Mouse (Mus musculus) embryonic stem cell, embryonic (primary cell): Measurements from ENCODE around the gene Map2k3.

Source experiments
- CTCF ChIA-PET, 4 experiments: fragments of 300-600 bp in 2 of 4; fragments of 350-600 bp in 2 of 4; sonication (Branson Sonifier 250); formaldehyde crosslinking; loops; one replicate each; lab custom pipeline; 2022; ENCODE audit warnings: inconsistent platforms in 2 of 4; lab: Charles Lee
- POLR2A ChIA-PET, 4 experiments: fragments of 300-600 bp in 2 of 4; fragments of 350-600 bp in 2 of 4; sonication (Branson Sonifier 250); formaldehyde crosslinking; loops; one replicate each; lab custom pipeline; 2022; ENCODE audit warnings: antibody characterized with exemption in 4 of 4, inconsistent platforms in 1 of 4; lab: Charles Lee

Gene Map2k3

DNA sequence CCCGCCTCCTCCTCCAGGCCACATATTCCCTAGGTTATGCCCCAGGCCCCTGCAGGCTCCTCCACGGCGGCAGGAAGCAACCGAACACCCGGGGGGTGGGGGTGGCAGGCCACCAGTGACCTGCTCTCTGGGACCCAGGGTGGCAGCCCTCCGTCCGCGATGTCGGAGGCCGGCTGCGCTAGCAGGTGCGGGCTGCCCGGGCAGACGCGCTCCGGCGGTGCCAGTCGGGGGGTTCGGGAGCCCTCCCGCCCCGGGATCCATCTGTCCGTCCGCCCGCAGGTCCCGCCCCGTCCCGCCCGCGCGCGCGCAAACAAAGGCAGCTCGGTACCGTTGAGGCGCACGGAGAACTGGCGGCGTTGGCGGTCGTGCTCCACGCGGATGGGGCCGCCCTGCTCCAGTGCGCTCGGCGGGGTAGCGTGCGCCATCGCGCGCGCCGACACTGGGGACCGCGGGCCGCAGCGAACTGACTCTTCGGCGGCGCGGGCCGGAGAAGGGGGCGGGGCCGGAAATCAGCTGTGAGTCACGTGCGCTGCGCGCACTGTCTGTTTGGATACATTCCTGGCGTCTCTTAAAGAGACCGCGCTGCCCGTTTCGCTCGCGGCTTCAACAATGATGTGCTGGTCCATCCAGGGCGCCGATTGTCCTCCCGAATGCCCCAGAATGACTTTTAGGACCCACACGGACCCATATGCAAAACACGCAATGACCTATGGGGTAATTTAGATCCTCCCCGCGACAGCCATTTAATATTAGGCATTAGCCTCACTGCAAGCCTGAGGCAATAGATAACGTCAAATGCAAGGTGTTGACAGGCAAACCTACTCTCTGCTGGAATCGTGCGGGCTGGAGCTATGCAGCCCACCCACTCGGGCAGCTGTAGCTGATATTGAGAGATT lies 18.3 kb upstream of the Map2k3 start:
- CTCF ChIA-PET = interaction anchor here (0.6 to 2.5 kb wide), 7 partner anchors 13 to 87 kb away, joined by 3 to 10 read pairs (median 7); partner anchors contain the start of genes Map2k3 (in 1 of the 4) and Tmem11 (in 1 of the 4)
- POLR2A ChIA-PET = interaction anchor here (0.7 to 10.5 kb wide), 40 partner anchors 11 to 261 kb away, joined by 3 to 105 read pairs (median 5); partner anchors contain the start of genes Map2k3 (in 3 of the 4), Dhrs7b (in 2 of the 4), Flii (in 1 of the 4) and Kcnj12 (in 1 of the 4)

DNA sequence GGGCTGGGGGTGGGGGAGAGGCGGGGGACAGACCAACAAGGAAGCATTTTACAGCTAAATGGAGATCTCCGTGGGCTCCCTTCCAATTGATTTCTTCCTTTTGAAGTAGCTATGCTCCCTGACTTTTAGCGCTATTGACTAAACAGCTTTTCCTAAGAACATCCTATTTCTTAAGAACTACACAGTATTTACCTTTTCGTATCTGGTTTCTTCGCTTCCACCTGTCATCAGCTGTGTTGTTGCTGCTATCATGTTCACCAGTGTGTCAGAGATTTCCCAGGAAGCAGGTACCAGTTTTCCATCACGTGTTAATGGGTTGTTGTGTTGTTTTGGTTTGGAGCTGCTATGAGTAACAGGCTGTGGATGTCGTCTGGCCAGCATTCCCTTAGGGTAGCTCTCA lies 17.3 kb upstream of the Map2k3 start, which contains the start of gene Natd1:
Gene Natd1, minus strand, starts transcription at position 260 of the 400 bp plus-strand sequence.
- ChIA-PET CTCF (interaction anchor here in 3 of 4 experiments (0.7 to 2.5 kb wide), 4 partner anchors 11 to 36 kb away, joined by 3 to 10 read pairs (median 8); partner anchors contain the start of gene Tmem11 (in 1 of the 3)), POLR2A (interaction anchor here in 3 of 4 experiments (0.6 to 10.5 kb wide), 35 partner anchors 10 to 1404 kb away, joined by 3 to 105 read pairs (median 5); partner anchors contain the start of genes Map2k3 (in 3 of the 3), Dhrs7b (in 1 of the 3), Flii (in 1 of the 3) and Mief2 (in 1 of the 3))

DNA sequence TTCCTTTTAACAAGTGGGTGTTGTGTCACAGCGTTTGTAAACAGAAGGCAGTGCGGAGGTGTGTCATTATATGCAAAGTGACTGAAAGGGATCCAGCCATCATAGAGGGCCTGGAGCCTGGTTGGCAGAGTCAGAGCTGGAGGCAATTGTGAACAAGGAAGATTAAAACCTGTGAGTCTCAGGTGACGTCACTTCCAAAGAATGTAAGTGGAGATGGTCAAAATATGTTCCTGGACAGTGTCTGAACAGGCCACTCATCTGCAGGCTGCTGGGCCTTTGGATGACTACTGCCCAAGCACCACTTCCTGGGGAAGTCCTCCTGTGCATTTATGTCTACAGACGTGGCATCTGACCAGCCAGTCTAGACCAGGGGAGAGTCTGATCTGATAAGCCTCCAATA lies 16.6 kb upstream of the Map2k3 start:
- ChIA-PET CTCF (interaction anchor here in 2 of 4 experiments (1.6 to 2.5 kb wide), 2 partner anchors 12 kb away, joined by 7 to 10 read pairs; no protein-coding TSS in a partner anchor), POLR2A (interaction anchor here in 3 of 4 experiments (0.6 to 10.5 kb wide), 24 partner anchors 10 to 1405 kb away, joined by 3 to 105 read pairs (median 5); partner anchors contain the start of genes Map2k3 (in 2 of the 3), Smcr8 (in 1 of the 3) and Tmem11 (in 1 of the 3))

DNA sequence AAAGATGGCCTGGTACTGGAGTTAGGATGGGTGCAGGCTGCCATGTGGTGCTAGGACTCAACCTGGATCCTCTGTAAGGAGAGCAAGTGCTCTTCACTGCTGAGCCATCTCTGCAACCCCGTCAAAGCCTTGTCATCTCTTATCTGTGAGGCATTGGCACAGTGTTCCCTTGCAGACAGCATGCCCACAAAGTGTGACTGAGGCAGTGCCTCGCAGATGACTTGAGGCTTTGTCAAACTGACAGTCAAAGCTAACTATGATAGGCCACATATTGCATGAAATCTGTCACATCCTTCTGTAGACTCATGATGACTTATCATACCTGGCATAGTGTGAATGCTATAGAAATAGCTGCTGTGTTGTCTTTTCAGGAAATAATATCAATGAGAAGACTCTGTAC lies 11.8 kb upstream of the Map2k3 start:
- ChIA-PET POLR2A (interaction anchor here in 2 of 4 experiments (0.6 to 9.1 kb wide), 5 partner anchors 11 to 83 kb away, joined by 3 to 60 read pairs (median 3); partner anchors contain the start of gene Map2k3 (in 1 of the 2)), CTCF (no interaction called here)

DNA sequence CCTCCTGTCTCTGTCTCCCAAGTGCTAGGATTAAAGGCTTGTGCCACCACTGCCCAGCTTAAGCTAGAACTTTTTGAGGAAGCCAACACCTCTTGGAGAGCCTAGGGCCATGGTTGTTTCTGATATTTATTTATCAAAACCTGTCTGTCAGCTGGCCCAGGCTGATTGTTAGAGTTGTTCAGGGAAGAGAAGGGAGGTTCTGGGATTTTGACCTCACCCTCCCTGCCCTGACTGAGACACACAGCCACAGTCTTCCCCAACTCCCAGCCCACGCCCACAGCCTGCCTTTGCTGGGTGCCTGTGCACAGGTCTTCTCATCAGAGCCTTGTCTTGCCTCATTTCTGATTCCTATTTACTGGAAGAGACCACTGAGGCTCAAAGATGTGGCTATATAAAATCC lies 9.6 kb upstream of the Map2k3 start:
- ChIA-PET CTCF (interaction anchor here in 2 of 4 experiments (0.6 to 1.0 kb wide), 2 partner anchors 9 to 1034 kb away, joined by 3 to 4 read pairs; partner anchors contain the start of gene Map2k3 (in 1 of the 2)), POLR2A (interaction anchor here (0.5 to 8.0 kb wide), 16 partner anchors 8 to 194 kb away, joined by 3 to 105 read pairs (median 4); partner anchors contain the start of genes Map2k3 (in 2 of the 4), Natd1 (in 2 of the 4), Tmem11 (in 2 of the 4) and Mief2 (in 1 of the 4))

DNA sequence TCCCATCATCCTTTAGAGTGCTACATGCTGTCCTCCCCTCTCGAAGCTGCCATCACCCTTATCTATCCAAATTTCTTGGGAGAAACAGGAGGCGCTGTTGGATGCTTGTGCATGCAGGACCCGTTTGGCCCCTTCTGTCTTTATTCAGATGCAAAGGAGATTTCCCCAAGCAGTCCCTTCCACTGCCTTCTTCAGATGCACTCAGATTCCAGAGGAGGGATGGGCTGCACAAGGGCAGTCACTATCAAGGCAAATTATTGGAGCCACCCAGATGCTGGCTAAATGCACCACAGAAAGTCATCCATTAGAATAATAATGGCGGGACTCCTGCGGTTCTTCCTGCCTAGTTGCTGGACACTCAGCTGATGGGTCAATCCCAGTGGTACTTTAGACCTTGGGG lies 8.9 kb upstream of the Map2k3 start:
- POLR2A ChIA-PET = interaction anchor here (0.7 to 8.0 kb wide), 26 partner anchors 9 to 570 kb away, joined by 3 to 105 read pairs (median 5); partner anchors contain the start of genes Map2k3 (in 3 of the 4), Natd1 (in 2 of the 4), Shmt1 (in 2 of the 4) and Tmem11 (in 2 of the 4)
- CTCF ChIA-PET = interaction anchor here in 2 of 4 experiments (1.0 to 1.1 kb wide), 2 partner anchors 9 to 36 kb away, joined by 3 to 4 read pairs; partner anchors contain the start of gene Map2k3 (in 1 of the 2)

DNA sequence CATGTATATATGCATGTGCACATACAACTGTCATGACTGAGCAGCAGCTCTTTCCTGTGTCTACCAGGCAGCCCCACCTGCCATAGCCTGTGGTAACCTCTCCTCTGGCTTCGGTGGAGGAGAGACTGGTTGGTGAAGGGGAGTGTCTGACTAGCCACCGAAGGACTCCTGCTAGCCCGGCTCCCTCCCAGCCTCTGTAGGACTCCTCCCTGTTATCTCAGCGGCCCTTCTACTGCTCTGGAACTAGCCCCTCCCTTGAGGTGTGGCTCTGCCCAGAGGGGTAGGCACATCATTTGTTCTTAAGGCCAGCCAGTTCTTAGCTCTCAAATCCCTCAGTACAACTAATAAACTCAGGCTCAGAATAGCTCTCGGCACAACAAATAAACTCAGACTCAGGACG lies 7.3 kb upstream of the Map2k3 start:
- CTCF ChIA-PET = interaction anchor here in 3 of 4 experiments (0.6 to 1.2 kb wide), 3 partner anchors 18 to 52 kb away, joined by 3 to 4 read pairs (median 4); no protein-coding TSS in a partner anchor
- POLR2A ChIA-PET = interaction anchor here in 3 of 4 experiments (0.5 to 8.0 kb wide), 22 partner anchors 7 to 586 kb away, joined by 3 to 105 read pairs (median 4); partner anchors contain the start of genes Natd1 (in 2 of the 3), Tmem11 (in 2 of the 3) and Shmt1 (in 1 of the 3)

DNA sequence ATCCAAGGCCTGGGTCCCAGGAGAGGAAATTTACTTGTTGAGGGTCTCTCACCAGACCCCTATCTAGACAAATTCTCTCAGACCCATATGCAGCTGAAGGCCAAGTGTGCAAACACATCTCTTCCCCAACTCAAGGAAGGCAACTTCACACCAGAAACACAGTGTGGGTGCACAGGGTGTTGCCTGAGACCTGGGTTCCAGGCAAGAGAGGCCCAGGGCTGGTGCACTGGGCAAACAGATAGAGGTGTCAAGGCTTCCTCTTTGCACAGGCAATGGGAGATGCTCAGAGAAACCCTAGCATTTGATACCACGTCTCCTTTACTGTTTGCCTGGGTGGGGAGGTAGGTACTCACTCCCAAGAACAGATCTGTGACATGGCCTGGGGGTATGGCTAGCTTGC lies 6.9 kb upstream of the Map2k3 start:
- ChIA-PET CTCF (interaction anchor here (0.5 to 1.2 kb wide), 7 partner anchors 10 to 142 kb away, joined by 3 to 9 read pairs (median 3); partner anchors contain the start of gene Natd1 (in 1 of the 4)), POLR2A (interaction anchor here in 2 of 4 experiments (0.6 to 8.0 kb wide), 18 partner anchors 8 to 387 kb away, joined by 3 to 105 read pairs (median 4); partner anchors contain the start of genes Natd1 (in 2 of the 2), Shmt1 (in 2 of the 2), Kcnj12 (in 1 of the 2) and Tmem11 (in 1 of the 2))

DNA sequence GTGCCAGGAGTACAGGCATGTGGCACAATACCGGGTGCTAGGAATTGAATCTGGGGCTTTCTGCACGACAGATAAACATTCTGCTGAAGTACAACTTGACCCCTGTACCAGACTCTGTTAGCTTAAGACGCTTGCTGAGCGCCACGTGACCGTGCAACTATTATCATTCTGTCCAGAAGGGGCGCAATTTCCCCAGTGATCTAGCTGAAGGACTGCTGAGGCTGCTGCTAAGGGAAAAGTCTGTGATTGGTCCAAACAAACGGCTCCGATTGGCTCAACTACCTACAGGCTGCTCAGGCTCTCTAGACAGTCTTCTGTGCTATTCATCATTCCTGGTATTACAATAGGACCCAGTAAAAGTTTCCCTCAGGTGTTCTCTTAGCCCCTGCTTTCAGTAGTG lies 4.6 kb upstream of the Map2k3 start:
- POLR2A ChIA-PET = interaction anchor here (0.6 to 8.0 kb wide), 39 partner anchors 9 to 390 kb away, joined by 3 to 105 read pairs (median 6); partner anchors contain the start of genes Natd1 (in 3 of the 4), Shmt1 (in 2 of the 4), Tmem11 (in 2 of the 4) and Flii (in 1 of the 4)
- CTCF ChIA-PET = interaction anchor here (0.5 to 2.3 kb wide), 39 partner anchors 8 to 1686 kb away, joined by 3 to 19 read pairs (median 4); partner anchors contain the start of genes Natd1 (in 2 of the 4), Dhrs7b (in 1 of the 4), Flii (in 1 of the 4) and Llgl1 (in 1 of the 4)

DNA sequence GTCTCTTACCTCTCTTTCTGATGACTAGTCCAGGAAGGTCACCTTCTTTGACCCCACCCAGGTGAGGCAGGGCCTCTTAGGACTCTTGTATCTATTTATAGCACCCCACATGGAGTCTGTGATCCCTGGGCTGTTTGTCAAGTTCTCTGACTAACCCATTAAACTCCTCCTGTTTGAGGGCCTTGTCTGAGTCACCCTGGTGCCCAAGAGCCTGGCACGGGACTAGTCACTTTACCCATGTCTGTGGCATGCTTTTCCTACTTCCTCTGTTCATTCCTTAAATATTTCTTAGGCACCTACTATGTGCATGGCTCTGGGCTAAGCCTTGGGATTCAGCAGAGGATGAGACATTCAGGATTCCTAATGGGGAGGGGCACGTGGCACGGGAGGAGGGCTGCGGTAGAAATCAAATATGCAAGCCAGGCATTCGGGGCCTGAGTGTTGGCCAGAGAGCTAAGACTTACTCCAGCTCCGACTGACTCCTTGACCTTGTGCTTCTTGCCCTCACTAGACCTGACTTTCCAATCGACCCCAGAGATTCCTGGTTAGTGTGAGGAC lies 1.0 kb upstream of the Map2k3 start:
- CTCF ChIA-PET = interaction anchor here in 2 of 4 experiments (0.6 to 1.5 kb wide), 3 partner anchors 8 to 51 kb away, joined by 3 to 4 read pairs (median 3); no protein-coding TSS in a partner anchor
- POLR2A ChIA-PET = interaction anchor here in 3 of 4 experiments (0.6 to 6.4 kb wide), 39 partner anchors 8 to 392 kb away, joined by 3 to 76 read pairs (median 6); partner anchors contain the start of genes Natd1 (in 2 of the 3), Tmem11 (in 2 of the 3), Dhrs7b (in 1 of the 3) and Kcnj12 (in 1 of the 3)

DNA sequence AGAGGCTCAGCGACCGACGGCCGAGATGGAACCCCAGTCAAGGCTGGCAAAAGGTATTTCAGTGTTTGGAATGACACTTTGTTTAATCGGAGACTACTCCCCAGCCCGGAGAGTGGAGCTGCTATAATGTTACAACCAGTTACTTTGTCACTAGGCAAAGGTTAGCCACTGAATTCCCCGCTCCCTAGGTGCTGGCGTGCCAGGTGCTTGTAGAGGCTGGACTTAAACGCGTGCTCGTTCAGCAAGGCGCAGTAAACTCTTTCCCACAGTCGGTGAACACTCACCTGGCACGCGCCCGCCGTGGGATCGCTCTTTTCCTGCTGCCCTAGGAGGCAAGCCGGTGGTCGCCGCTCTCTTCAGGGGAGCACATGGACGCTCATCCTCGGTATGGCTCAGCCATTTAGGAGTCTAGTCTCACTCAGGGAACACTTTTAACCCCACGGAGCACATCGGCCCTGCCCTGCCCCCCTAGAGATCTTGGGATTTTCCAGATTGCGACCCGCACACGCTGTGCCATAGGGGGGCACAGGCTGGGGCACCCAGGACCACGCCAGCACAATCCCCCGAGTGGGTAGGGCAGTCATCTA lies 458 bp upstream of the Map2k3 start:
- ChIA-PET CTCF (interaction anchor here in 2 of 4 experiments (0.6 to 1.5 kb wide), 7 partner anchors 9 to 224 kb away, joined by 3 to 4 read pairs (median 3); partner anchors contain the start of gene Tmem11 (in 1 of the 2)), POLR2A (interaction anchor here (0.6 to 6.4 kb wide), 71 partner anchors 8 to 711 kb away, joined by 3 to 76 read pairs (median 4); partner anchors contain the start of genes Dhrs7b (in 2 of the 4), Kcnj12 (in 2 of the 4), Natd1 (in 2 of the 4) and Shmt1 (in 2 of the 4))

DNA sequence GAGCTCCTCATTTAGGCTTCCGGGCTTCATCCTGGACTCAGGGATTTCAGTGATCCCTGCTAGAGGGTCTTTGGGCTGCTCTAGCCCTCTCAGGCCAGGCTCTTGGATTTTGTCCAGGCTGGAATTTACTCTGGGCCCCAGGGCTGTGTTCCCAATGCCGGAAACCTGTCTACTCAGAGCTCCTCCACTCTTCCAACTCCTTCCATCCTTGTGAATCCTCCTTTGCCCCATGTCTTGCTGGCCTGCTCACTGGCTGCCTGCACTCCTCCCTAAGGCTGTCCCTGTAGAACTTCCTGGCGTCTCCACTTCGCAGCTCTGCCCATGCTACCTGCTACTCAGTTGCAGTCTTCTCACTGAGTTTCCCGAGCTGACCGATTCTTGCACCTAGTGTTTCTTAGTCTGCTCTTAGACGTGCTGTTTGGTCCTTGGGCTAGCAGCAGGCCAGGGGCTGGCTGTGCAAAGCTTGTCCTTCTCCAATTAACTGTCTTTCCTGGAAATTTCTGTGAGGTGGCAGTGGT lies 729 bp downstream of the Map2k3 start:
- CTCF ChIA-PET = interaction anchor here in 2 of 4 experiments (0.6 to 1.2 kb wide), 4 partner anchors 19 to 459 kb away, joined by 3 to 4 read pairs (median 3); no protein-coding TSS in a partner anchor
- POLR2A ChIA-PET = interaction anchor here (0.6 to 6.4 kb wide), 67 partner anchors 8 to 1315 kb away, joined by 3 to 76 read pairs (median 4); partner anchors contain the start of genes Dhrs7b (in 2 of the 4), Kcnj12 (in 2 of the 4), Natd1 (in 2 of the 4) and Shmt1 (in 2 of the 4)

DNA sequence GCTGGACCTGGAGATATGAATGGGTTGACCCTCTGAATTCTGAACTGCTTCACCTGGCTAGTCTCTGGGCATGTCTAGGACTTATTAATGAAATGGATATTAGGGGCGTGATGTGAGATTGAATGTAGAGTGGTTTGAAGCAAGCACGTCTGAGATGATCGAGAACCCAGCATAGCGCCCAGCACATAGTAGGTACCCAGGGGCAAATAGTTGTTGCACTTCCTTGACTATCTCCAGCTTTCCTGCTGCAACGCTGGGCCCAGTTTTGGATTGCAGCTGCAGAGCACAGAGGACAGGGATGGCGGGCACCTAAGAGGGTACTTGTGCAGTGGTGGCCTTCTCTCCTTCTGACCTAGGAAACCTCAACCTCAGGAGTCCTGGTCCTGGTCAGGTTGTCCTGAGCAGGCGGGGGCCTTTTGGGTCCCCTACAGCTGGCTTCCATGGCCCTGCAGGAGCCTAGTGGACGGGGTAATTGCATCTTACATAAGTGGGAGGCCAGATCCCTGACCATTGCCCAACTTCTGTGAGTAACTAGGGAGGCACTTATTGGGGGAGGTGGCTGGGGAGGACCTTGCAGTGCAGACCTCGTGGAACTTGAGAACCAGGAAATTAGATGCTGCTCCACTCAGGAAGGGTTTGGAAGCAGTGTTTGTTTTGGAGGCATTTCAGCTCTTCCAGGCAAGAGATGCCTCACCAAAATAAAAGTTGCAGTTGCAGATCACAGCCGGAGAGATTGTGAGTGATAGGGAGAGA lies 1.5 kb downstream of the Map2k3 start:
- ChIA-PET POLR2A (interaction anchor here in 3 of 4 experiments (0.6 to 6.4 kb wide), 32 partner anchors 7 to 395 kb away, joined by 3 to 76 read pairs (median 8); partner anchors contain the start of genes Natd1 (in 2 of the 3), Shmt1 (in 2 of the 3), Dhrs7b (in 1 of the 3) and Kcnj12 (in 1 of the 3)), CTCF (interaction anchor here in 2 of 4 experiments (0.6 kb wide), 3 partner anchors 117 to 561 kb away, joined by 3 to 4 read pairs (median 3); no protein-coding TSS in a partner anchor)

DNA sequence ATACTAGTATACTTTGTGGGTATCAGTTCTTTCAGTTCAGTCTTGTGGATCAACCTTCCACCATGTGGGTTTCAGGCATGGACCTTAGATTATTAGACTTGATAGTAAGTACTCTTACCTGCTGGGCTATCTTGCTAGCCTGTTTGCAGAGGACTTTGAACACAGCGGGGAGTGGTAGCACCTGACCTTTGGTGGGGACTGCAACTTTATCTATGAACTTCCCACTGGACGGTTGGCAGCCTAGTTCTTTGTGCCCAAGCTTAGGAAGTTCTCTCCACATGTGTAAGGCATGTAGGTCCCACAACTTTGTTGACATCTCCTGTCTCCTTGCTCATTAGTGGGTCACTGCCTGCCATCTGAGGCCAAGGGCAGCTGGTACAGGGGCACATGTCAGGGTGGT lies 3.0 kb downstream of the Map2k3 start:
- POLR2A ChIA-PET = interaction anchor here in 2 of 4 experiments (1.8 to 3.7 kb wide), 3 partner anchors 8 to 56 kb away, joined by 6 to 18 read pairs (median 9); partner anchors contain the start of gene Tmem11 (in 1 of the 2)
- CTCF ChIA-PET = interaction anchor here in 1 of 4 experiments (1.0 kb wide), 1 partner anchor 8 kb away, joined by 3 read pairs; no protein-coding TSS in a partner anchor
